Mouse (Mus musculus) erythroblast, embryonic 14.5 days (primary cell): ENCODE results near the gene Nanos3. TPM values are rescaled to one million over a fixed set of nuclear protein-coding genes. Genes with fewer than 3 reads are reported as not detected.

ENCODE experiments used
- H3K27me3 ChIP-seq: 2 replicates; pipeline ENCODE4 v1.6.1; 2012; ENCODE audit warnings: inconsistent platforms; ENCODE audit not compliant: control insufficient read depth
- H3K36me3 ChIP-seq: 2 replicates; pipeline ENCODE4 v1.6.1; 2012; ENCODE audit warnings: mild to moderate bottlenecking, inconsistent platforms; ENCODE audit not compliant: control insufficient read depth
- H3K4me1 ChIP-seq: 2 replicates; pipeline ENCODE4 v1.6.1; 2012; ENCODE audit warnings: inconsistent platforms; ENCODE audit not compliant: control insufficient read depth
- H3K4me3 ChIP-seq: replicated peaks from 2 replicates; pipeline ENCODE3; 2012; ENCODE audit warnings: moderate library complexity, mild to moderate bottlenecking, inconsistent platforms
- H3K9me3 ChIP-seq: 2 replicates; pipeline ENCODE4 v1.6.1; 2012; ENCODE audit warnings: low read length, inconsistent platforms, mixed read lengths; ENCODE audit not compliant: control insufficient read depth
- GATA1 ChIP-seq: IDR thresholded peaks from 2 replicates; pipeline ENCODE4 v1.6.1; 2012; ENCODE audit warnings: low read length, inconsistent platforms, mixed read lengths
- TAL1 ChIP-seq: IDR thresholded peaks from 3 replicates; pipeline ENCODE4 v1.6.1; 2012; ENCODE audit warnings: low read length, inconsistent platforms, mixed read lengths
- polyA plus RNA-seq: library from polyadenylated mRNA; stranded (reverse); fragments of >175 nt; gene quantifications from 2 replicates; pipeline ENCODE4 v1.2.3, GENCODE M21; 2012

The Nanos3 gene
- polyA plus RNA-seq, 1 experiment: not detected

DNA sequence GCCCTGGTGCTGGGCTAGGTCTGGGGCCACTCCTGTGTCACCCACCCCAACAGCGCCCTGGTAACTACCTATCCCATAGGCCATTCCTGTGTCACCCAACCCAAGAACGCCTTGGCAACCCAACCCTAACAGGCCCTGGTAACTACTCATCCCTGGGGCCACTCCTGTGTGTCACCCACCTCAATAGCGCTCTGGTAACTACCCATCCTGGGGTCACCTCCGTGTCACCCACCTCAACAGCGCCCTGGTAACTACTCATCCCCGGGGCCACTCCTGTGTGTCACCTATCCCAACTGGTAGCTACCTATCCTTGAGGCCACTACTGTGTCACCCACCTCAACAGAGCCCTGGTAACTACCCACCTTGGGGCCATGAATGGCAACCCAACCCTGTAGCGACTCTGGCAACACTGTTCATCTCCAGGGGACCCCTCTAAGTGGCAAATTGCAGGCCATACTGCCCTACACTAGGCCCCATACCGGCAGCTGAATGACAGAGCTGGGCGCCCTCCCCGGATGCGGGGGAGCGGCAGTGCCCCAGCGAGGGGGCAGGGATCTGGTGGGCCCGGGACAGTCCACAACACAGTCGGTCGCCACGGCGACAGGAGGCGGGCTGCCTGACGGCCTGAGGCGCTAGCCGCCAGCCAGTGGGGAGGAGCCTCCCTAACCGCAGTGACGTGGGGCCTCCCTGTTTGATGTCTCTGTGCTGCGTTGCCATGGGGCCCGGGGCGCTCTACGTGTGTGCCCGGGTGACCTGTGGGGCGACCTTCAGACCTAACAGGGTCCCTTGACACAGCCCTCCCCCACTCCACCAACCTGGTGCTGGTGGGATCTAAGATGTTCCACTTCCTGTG, 13.1 kb upstream of the Nanos3 start:
- Histone ChIP-seq H3K4me3 (peak overlapping the region; percentile 62), H3K36me3 (no peaks in the 10 kb centered on the region), H3K4me1 (peaks cover 63% of the 10 kb centered on the region), H3K27me3 (peaks cover 54% of the 10 kb centered on the region), H3K9me3 (no peaks in the 10 kb centered on the region)
- no peak for TF ChIP-seq TAL1
- no peak for TF ChIP-seq GATA1

DNA sequence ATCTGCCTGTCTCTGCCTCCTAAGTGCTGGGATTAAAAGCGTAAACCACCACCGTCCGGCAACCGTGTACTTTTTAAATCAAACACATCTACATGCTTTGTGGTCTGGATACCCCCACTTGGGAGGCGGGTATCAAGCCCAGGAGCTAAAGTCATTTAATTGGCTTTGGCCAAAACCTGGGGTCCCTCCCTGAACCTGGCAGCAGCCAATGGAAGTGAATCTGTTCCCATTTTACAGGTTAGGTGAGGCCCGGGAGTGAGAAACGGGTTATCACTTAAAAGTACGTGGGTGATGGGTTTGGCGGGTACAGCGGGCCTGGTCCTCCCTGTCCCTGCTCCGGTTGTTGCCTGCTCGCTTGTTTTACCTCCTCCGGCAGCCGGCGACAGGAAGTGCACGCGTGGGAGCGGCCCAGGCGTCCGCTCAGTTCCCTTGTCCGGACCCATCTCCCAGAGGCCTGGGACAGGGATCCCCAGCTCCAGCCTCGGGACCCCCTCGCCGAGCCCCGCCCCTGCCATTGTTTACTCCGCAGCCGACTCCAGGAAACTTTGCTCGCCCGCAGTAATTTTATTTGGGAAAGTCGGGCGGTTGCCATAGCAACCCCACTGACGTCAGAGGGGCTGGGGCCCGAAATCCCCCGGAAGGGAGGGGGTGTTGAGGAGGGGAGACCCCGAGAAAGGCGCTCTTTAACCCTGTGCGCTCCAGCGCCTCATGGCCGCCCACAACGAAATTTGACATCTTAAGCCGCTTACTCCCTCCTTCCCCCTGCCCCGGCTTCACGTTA, 12.3 kb upstream of the Nanos3 start:
- TF ChIP-seq TAL1 (no peak), GATA1 (no peak)
- peaks cover 64% of the 10 kb centered on the region for H3K4me1 ChIP-seq

DNA sequence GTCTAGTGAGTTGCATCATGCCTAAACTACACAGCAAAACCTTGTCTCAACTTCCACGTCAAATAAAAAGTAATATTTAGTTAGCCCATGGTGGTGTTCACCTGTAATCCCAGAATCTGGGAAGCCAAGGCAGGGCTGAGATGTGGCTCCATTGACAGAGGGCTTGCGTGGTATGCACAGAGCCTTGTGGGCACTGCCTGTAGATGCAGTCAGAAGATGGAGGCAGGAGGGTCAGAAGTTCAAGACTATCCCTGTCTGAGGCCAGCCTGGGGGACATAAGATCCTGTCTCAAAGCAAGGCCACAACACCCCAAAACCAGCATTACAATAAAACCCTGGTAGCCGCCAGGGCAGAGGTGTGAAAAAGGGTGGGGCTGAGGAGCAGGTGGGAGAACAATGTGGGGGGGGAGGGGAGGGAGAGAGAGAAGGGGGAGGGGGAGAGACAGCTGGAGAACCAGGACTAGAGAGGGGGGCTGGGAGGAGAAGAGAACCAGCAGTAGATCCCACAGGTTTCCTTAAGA, 9.3 kb upstream of the Nanos3 start:
- TF ChIP-seq GATA1 (no peak), TAL1 (no peak)
- Histone ChIP-seq H3K4me3 (no peak overlapping the region), H3K9me3 (peaks cover 3% of the 10 kb centered on the region; the same call in 1 of the 2 replicates), H3K27me3 (peaks cover 29% of the 10 kb centered on the region), H3K4me1 (peaks cover 48% of the 10 kb centered on the region), H3K36me3 (no peaks in the 10 kb centered on the region)

More for the DNA sequence above, 12.3 kb upstream of the Nanos3 start:
- Histone ChIP-seq H3K9me3 (peaks cover 3% of the 10 kb centered on the region; the same call in 1 of the 2 replicates), H3K36me3 (no peaks in the 10 kb centered on the region), H3K27me3 (peaks cover 54% of the 10 kb centered on the region), H3K4me3 (peak overlapping the region; percentile 62)

DNA sequence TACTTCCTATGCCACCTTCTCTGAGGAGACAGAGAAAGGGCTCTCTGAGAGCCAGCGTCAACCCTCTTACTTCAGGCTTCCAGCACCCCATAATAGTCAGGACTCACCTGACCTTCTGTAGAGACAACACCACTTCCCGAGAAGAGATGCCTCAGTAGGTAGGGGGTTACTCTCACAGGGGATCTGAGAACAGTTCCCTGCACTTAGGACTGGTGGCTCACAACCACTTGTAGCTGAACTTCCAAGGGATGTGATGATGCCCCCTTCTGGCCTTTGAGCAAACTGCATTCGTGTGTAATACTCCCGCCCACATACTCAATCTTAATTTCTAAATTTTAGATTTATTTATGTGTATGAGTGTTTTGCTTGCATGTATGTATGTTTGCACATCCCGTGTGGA, 8.5 kb upstream of the Nanos3 start:
- Histone ChIP-seq H3K4me1 (peaks cover 44% of the 10 kb centered on the region), H3K4me3 (no peak overlapping the region), H3K27me3 (peaks cover 31% of the 10 kb centered on the region), H3K36me3 (no peaks in the 10 kb centered on the region), H3K9me3 (peaks cover 3% of the 10 kb centered on the region; the same call in 1 of the 2 replicates)
- no peak for TF ChIP-seq GATA1
- no peak for TF ChIP-seq TAL1

DNA sequence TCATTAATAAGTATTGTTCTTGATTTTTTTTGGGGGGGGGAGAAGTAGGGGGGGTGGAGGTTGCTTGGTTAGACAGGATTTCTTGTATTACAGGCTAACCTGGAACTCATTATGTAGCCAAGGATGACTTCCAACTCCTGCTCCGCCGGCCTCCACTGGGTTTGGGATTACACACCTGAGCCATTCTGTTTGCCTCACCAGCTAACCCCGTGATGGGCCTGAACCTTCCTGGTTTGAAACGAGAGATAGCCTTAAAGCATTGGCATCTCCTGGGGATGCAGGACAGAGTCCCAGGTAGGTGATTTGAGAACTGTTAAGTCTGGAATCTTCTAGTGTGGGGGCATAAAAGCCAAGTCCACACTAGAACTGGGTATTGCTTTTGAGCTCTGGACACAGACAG, 8.1 kb upstream of the Nanos3 start:
- TF ChIP-seq GATA1 (no peak), TAL1 (no peak)
- no peak overlapping the region for H3K4me3 ChIP-seq
- H3K27me3 ChIP-seq: peaks cover 27% of the 10 kb centered on the region
- H3K36me3 ChIP-seq: no peaks in the 10 kb centered on the region
- peaks cover 40% of the 10 kb centered on the region for H3K4me1 ChIP-seq
- H3K9me3 ChIP-seq: peaks cover 3% of the 10 kb centered on the region; the same call in 1 of the 2 replicates

DNA sequence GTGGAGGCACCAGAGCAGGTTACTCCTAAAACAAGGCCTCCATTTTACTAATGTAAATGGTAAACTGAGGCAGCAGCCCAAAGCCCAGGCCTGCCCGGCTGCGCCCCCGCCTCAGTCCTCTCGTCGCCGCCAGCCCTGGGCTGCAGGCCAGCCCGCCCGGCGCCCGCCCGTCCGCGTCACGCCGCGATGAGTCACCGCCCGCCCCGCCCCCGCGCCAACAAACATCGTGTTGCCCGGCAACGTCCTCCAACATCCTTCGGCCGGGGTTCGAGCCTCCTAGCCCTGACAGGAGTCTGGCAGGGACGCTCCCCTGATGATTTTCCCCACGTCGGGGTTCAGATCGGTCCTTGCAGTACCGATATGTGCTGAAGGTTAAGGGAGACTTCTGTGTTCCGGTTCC, 7.5 kb upstream of the Nanos3 start:
- peaks cover 21% of the 10 kb centered on the region for H3K27me3 ChIP-seq
- H3K36me3 ChIP-seq: no peaks in the 10 kb centered on the region
- peak overlapping the region; percentile 64 for H3K4me3 ChIP-seq
- TF ChIP-seq TAL1 (no peak), GATA1 (no peak)
- H3K4me1 ChIP-seq: peaks cover 34% of the 10 kb centered on the region
- H3K9me3 ChIP-seq: peaks cover 3% of the 10 kb centered on the region; the same call in 1 of the 2 replicates

DNA sequence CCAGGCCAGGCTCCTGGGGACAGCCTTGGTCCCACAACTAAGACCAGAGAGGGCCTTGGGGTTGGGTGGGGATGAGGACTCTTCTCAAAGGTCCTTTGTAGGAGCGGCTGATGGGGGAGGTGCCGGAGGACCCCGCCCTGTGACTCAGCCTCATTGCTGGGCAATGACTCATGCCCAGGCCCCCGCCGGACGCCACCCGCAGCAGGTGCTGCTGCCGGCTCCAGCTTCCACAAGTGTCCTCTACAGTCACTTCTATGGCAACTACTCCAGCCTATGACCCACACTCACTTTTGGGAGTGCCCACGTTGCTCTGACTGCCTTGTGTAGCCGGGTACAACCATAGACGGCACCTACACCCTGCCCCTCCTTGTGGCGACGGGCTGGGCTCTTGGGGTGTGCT, 7.0 kb upstream of the Nanos3 start:
- Histone ChIP-seq H3K4me1 (peaks cover 35% of the 10 kb centered on the region), H3K9me3 (peaks cover 3% of the 10 kb centered on the region; the same call in 1 of the 2 replicates), H3K4me3 (peak overlapping the region; percentile 64), H3K27me3 (peaks cover 17% of the 10 kb centered on the region), H3K36me3 (no peaks in the 10 kb centered on the region)
- TF ChIP-seq GATA1: no peak
- TF ChIP-seq TAL1: no peak

DNA sequence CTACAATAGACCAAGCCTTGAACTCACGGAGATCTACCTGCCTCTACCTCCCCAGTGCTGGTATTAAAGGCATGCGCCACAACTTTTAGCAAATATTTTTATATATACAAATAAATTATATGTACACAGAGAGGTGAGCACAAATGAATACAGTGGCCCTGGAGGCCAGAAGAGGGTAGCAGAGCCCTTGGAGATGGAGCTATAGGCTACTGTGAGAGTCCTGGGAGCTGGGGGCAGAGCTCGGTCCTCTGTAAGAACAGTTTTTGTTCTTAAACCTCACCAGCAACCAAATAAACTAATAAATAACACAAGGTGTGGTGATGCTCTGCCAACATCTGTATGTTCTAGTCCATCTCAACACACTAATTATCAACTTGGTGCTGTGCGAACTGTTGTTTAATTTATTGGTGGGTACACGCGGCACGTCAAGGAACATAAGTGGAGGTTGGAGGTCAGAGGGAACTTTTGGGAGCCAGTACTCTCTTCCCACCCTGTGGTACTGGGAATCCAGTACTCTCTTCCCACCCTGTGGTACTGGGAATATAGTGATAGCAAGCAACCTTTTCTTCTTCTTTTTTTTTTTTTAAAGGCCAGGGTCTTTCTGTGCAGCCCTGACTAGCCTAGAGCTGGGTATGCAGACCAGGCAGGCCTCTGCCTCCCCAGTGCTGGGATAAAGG, 5.3 kb upstream of the Nanos3 start:
- no peak for TF ChIP-seq GATA1
- no peak for TF ChIP-seq TAL1
- no peaks in the 10 kb centered on the region for H3K36me3 ChIP-seq
- peaks cover 43% of the 10 kb centered on the region for H3K4me1 ChIP-seq
- H3K4me3 ChIP-seq: no peak overlapping the region
- peaks cover 3% of the 10 kb centered on the region; the same call in 1 of the 2 replicates for H3K9me3 ChIP-seq
- H3K27me3 ChIP-seq: peaks cover 20% of the 10 kb centered on the region
